Mouse (Mus musculus) hindbrain, embryonic 16.5 days (tissue): ENCODE measurements around the gene Npas4. TPM values are rescaled to one million over a fixed set of nuclear protein-coding genes. Genes with fewer than 3 reads are reported as not detected.

Experiments
- ATAC-seq: fragments of 200-750 bp; cut with Nextera tagmentation; 2 replicates; pipeline ENCODE4 v1.8.0; 2017; ENCODE audit warnings: moderate TSS enrichment, moderate library complexity
- H3K27ac ChIP-seq: fragments of 300-500 bp; sonication (generic); 2 replicates; pipeline ENCODE4 v1.5.1; 2014; ENCODE audit warnings: low read depth, mild to moderate bottlenecking, control low read depth, low read length, moderate library complexity
- H3K27me3 ChIP-seq: fragments of 300-500 bp; sonication (generic); replicated peaks from 2 replicates; pipeline ENCODE4 v1.6.1; 2014; ENCODE audit warnings: low read length; ENCODE audit not compliant: control insufficient read depth, insufficient read depth
- H3K36me3 ChIP-seq: fragments of 300-500 bp; sonication (generic); 2 replicates; pipeline ENCODE4 v1.6.1; 2014; ENCODE audit warnings: mild to moderate bottlenecking, low read length, moderate library complexity, mixed read lengths; ENCODE audit not compliant: control insufficient read depth, insufficient read depth
- H3K4me1 ChIP-seq: fragments of 300-500 bp; sonication (generic); 2 replicates; pipeline ENCODE4 v1.6.1; 2014; ENCODE audit warnings: low read depth, low read length; ENCODE audit not compliant: control insufficient read depth, insufficient read depth
- H3K4me2 ChIP-seq: fragments of 300-500 bp; sonication (generic); 2 replicates; pipeline ENCODE4 v1.6.1; 2014; ENCODE audit warnings: mild to moderate bottlenecking, low read length, control low read depth, moderate library complexity
- H3K4me3 ChIP-seq: fragments of 300-500 bp; sonication (generic); 2 replicates; pipeline ENCODE4 v1.5.1; 2014; ENCODE audit warnings: mild to moderate bottlenecking, low read length, control low read depth, moderate library complexity
- H3K9ac ChIP-seq: fragments of 300-500 bp; sonication (generic); 2 replicates; pipeline ENCODE4 v1.6.1; 2014; ENCODE audit warnings: low read depth, mild to moderate bottlenecking, control low read depth, low read length, moderate library complexity
- H3K9me3 ChIP-seq: fragments of 300-500 bp; sonication (generic); 2 replicates; pipeline ENCODE4 v1.6.1; 2014; ENCODE audit warnings: mild to moderate bottlenecking, low read length, moderate library complexity; ENCODE audit not compliant: control insufficient read depth
- WGBS: fragments of 180-500 bp; shearing (Covaris S2); extraction: QIAGEN DNeasy Blood & Tissue Kit; methylation state at CpG from one replicate; pipeline ENCODE4 v1.1.7; 2014; 5-methylcytosine and 5-hydroxymethylcytosine counted together
- polyA plus RNA-seq: library from polyadenylated mRNA; unstranded; fragments of >200 nt; fragmentation: Nextera tagmentation; extraction: Ambion mirVana; gene quantifications from 2 replicates; pipeline ENCODE4 v1.2.1, GENCODE M21; 2015

The Npas4 gene
- 0.41 and 0.47 TPM in 2 replicates for polyA plus RNA-seq

DNA sequence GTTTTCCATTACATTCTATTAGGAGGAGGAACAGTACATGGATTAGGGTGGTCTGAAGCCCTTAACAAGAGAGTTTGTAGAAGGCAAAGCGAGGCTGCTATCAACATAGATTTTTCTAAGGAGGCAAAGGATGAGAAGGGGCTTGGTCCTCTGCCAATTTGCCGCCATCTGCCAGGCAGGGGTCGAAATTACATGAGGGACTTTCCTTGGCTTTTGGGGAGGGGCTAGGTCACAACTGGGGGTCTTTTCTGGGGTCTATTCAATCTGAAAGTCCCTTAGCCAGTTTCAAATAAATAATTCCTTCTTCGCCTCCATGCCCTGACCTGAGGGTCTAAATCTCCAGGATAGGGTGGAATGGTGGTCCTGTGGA, at the start of gene Npas4:
Npas4 (minus strand) TSS at position 61 of the 370 bp plus-strand sequence.
- H3K4me1 ChIP-seq, result peaks cover 40% of the 10 kb centered on the region
- H3K27ac ChIP-seq, result peak within 1 kb of the TSS; percentile 78
- no peaks in the 10 kb centered on the region for H3K9me3 ChIP-seq
- peak within 1 kb of the TSS; percentile 81 for H3K4me2 ChIP-seq
- ATAC-seq, result no peak
- 19% methylated on average over 4 of the region's 4 CpGs for WGBS
- H3K27me3 ChIP-seq, result peaks cover 18% of the 10 kb centered on the region
- peak within 1 kb of the TSS; percentile 70 for H3K9ac ChIP-seq
- peak within 1 kb of the TSS; percentile 56 for H3K4me3 ChIP-seq
- H3K36me3 ChIP-seq, result no peaks in the 10 kb centered on the region

DNA sequence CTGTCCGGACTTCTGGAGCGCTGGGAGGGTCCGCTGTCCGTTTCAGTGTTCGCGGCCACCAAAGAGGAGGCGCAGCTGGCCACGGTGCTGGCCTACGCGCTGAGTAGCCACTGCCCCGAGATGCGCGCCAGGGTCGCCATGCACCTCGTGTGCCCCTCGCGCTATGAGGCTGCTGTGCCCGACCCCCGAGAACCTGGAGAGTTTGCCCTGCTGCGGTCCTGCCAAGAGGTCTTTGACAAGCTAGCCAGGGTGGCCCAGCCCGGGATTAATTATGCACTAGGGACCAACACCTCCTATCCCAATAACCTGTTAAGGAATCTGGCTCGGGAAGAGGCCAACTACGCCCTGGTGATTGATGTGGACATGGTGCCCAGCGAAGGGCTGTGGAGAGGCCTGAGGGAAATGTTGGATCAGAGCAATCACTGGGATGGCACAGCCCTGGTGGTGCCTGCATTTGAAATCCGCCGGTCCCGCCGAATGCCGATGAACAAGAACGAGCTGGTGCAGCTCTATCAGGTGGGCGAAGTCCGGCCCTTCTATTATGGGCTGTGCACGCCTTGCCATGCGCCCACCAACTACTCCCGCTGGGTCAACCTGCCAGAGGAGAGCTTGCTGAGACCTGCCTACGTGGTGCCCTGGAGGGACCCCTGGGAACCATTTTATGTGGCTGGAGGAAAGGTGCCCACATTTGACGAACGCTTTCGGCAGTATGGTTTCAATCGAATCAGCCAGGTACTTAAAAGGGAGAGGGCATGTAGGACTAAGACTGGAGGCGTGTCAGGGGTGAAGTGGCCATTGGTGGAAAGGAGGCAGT, 49.4 kb upstream of the Npas4 start:
- 12% methylated on average over 41 of the region's 41 CpGs for WGBS
- H3K4me3 ChIP-seq, result peak overlapping the region; percentile 92
- no peaks in the 10 kb centered on the region for H3K27me3 ChIP-seq
- no peaks in the 10 kb centered on the region for H3K9me3 ChIP-seq
- H3K4me2 ChIP-seq, result peak overlapping the region; percentile 96
- H3K9ac ChIP-seq, result peak overlapping the region; percentile 88
- peaks cover 2% of the 10 kb centered on the region; the same call in 1 of the 2 replicates for H3K36me3 ChIP-seq
- H3K4me1 ChIP-seq, result peaks cover 27% of the 10 kb centered on the region
- H3K27ac ChIP-seq, result peak overlapping the region; percentile 87
- ATAC-seq, result peak; percentile 6; the same call in 1 of the 2 replicates

DNA sequence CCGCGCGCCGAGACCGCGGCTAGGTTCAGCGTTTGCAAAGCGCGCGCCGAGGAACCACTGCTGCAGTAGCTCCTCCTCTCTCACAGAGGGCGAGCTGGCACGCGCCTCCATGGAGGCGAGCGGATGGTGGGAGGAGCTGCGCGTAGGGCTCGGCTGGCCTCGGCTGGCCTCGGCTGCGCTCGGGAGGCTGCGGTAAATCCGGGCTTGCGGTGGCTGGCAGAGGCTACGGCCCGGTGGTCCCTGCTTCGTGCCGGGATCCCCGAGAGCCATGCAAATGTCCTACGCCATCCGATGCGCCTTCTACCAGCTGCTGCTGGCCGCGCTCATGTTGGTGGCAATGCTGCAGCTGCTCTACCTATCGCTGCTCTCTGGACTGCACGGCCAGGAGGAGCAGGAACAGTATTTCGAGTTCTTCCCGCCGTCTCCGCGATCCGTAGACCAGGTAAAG, 48.6 kb upstream of the Npas4 start, which contains the start of the genes B4gat1 and AC124502.3:
B4gat1 (plus strand) TSS at position 118 of the 448 bp plus-strand sequence.
AC124502.3 (plus strand) TSS at position 183 of the 448 bp plus-strand sequence.
- Histone ChIP-seq H3K4me3 (peak within 1 kb of the TSS; percentile 92), H3K9ac (peak within 1 kb of the TSS; percentile 88)

DNA sequence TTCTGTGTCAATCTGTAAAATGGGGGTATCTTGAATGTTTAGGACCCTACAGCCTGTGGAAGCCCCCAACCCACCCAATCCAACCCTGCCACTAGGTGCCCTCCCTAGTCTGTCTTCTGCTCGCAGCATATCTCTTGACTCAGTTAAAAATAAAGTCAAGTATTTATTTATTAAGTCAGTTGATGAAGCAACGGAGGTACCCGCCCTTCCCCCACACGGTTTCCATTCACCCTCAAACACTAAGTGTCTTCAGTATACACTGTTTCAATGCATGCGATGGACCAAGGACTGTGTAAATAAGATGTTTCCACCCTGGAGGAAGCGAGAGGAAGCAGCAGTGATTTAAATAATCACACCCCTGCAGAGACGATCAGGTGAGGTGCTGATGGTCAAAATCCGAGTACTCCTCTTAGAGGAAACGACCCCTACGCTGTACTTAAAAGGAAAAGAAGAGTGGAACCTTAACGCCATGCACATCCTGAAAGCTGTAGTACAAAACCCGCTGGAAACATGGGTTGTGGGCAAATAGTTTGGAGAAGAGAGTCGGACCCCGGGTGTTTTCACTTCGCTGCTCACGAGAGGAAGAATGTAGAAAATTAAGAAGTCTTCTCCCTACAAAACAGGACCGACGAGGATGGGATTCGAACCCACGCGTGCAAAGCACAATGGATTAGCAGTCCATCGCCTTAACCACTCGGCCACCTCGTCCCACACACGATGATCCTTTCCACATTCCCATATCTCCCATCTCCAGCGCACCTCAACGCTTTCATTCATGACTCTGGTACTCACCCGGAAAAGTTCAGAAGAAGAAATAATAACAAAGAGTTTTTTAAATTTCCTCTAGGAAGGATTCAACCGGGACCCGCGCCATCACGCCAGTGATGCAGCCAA, 47.8 kb upstream of the Npas4 start:
- Histone ChIP-seq H3K36me3 (no peaks in the 10 kb centered on the region), H3K9me3 (no peaks in the 10 kb centered on the region), H3K4me3 (peak overlapping the region; percentile 92), H3K27ac (peak overlapping the region; percentile 87), H3K4me2 (peak overlapping the region; percentile 96), H3K27me3 (no peaks in the 10 kb centered on the region), H3K9ac (peak overlapping the region; percentile 88), H3K4me1 (peaks cover 27% of the 10 kb centered on the region)
- peak; percentile 55 for ATAC-seq
- 6% methylated on average over 32 of the region's 32 CpGs for WGBS

More for the DNA sequence above, 48.6 kb upstream of the Npas4 start, which contains the start of the genes B4gat1 and AC124502.3:
- H3K4me1 ChIP-seq, result peaks cover 27% of the 10 kb centered on the region
- ATAC-seq, result peak; percentile 93
- H3K9me3 ChIP-seq, result no peaks in the 10 kb centered on the region
- peak within 1 kb of the TSS; percentile 87 for H3K27ac ChIP-seq
- 0% methylated on average over 42 of the region's 44 CpGs for WGBS
- H3K36me3 ChIP-seq, result no peaks in the 10 kb centered on the region; the same call in 1 of the 2 replicates
- no peaks in the 10 kb centered on the region for H3K27me3 ChIP-seq
- peak within 1 kb of the TSS; percentile 96 for H3K4me2 ChIP-seq

DNA sequence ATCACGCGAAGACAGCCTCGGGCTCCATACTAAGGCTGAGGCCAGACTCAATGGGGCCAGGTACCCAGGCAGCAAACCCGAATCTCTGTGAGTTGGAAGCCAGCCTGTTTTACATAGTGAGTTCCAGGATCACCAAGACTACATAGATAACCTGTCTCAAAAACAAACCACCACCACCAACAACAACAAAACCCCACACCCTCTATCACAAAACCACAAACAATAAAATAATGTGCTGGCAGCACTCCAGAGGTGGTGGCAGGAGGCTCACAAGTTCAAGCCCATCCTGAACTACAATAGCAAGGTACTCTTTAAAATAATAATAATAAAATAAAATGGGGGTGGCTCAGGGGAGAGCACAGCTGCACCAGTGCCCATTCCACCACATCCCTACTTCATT, 46.5 kb upstream of the Npas4 start:
- Histone ChIP-seq H3K27ac (no peak overlapping the region), H3K4me1 (peaks cover 21% of the 10 kb centered on the region), H3K4me3 (no peak overlapping the region), H3K9ac (no peak overlapping the region), H3K9me3 (no peaks in the 10 kb centered on the region), H3K36me3 (peaks cover 3% of the 10 kb centered on the region; the same call in 1 of the 2 replicates), H3K4me2 (no peak overlapping the region), H3K27me3 (no peaks in the 10 kb centered on the region)
- ATAC-seq, result no peak
- 90% methylated on average over 4 of the region's 4 CpGs for WGBS

DNA sequence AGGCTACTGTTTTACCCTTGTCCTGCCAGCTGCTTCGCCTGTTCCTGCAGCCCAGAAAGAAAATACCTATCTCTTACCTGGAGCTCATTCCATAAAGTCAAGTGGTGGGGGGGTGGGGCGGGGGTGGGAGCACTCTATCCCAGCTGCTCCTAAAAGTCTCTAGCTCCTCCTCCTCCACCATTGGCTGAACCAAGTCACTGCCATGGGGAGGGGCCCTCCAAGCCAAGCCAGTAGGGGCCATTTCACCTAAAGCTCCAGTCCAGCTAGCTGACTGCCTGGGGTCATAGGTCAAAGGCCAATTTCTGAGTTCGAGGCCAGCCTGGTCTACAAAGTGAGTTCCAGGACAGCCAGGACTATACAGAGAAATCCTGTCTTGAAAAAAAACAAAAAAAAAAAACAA, 42.6 kb upstream of the Npas4 start:
- peaks cover 22% of the 10 kb centered on the region for H3K36me3 ChIP-seq
- peaks cover 2% of the 10 kb centered on the region for H3K4me1 ChIP-seq
- no peaks in the 10 kb centered on the region for H3K9me3 ChIP-seq
- no peak for ATAC-seq
- no peak overlapping the region for H3K9ac ChIP-seq
- H3K4me3 ChIP-seq, result no peak overlapping the region
- no peak overlapping the region for H3K27ac ChIP-seq
- WGBS, result 87% methylated on average over 3 of the region's 3 CpGs
- H3K4me2 ChIP-seq, result no peak overlapping the region
- no peaks in the 10 kb centered on the region for H3K27me3 ChIP-seq

DNA sequence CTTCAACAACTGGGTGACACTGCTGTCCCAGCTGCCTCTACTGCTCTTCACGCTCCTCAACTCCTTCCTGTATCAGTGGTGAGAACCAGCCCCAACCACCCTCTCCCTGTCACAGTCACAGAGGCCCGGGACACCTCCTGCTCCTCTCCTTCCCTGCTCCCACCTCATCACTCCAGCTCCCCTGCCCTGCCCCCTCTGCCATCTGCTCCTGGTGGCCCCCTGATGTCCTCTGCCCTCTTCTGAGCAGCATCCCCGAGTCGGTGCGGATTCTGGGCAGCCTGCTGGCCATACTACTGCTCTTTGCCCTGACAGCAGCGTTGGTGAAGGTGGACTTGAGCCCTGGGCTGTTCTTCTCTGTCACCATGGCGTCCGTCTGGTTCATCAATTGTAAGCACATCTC, 36.0 kb upstream of the Npas4 start:
- Histone ChIP-seq H3K4me3 (no peak overlapping the region), H3K27ac (no peak overlapping the region), H3K27me3 (no peaks in the 10 kb centered on the region), H3K4me2 (no peak overlapping the region), H3K4me1 (peaks cover 3% of the 10 kb centered on the region; the same call in 1 of the 2 replicates), H3K9ac (no peak overlapping the region), H3K9me3 (no peaks in the 10 kb centered on the region), H3K36me3 (peaks cover 18% of the 10 kb centered on the region)
- ATAC-seq, result no peak
- 87% methylated on average over 8 of the region's 8 CpGs for WGBS

DNA sequence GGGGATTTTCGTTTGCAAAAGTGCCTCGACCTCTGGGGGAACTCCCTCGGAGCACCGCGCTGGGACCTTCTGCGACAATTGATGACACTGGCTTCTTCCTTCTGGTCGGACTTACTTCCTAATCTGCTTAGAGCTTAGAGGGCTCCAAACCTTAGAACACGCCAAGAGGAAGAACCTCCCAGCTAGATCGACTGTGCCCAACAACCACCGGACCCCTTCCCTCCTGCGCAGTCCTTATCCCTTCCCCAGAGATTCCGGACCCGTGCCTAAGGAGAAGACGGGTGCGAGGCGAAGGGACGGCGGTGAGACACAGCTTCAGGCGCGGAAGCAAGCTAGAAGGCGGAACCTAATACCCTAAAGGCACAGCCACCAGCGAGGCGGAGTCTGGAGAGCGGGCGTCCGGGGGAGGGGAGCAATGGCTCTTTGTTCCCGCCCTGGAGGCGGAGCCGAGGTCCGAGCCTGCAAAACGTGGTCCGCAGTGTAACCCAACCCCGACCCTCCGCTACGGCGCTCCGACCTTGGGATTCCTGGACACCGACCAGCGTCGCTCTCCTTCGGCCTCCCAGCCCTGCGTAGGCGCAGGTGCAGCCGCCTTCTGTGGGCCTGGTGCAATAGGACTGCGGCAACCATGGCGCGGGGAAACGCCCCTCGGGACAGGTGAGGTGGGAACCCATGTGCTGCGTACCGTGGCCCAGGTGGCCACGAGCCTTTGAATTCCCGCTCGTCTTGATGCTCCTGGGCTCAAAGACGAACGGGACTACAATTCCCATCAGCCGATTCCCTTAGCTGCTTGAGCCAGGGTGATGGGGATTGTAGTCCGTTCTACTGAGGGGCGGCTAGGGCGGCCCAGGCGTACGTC, 33.7 kb upstream of the Npas4 start, which contains the start of gene Slc29a2:
Slc29a2 (plus strand) TSS at position 240 of the 859 bp plus-strand sequence.
- H3K4me1 ChIP-seq, result peaks cover 3% of the 10 kb centered on the region; the same call in 1 of the 2 replicates
- peak; percentile 96 for ATAC-seq
- peak within 1 kb of the TSS; percentile 91 for H3K9ac ChIP-seq
- H3K4me3 ChIP-seq, result peak within 1 kb of the TSS; percentile 86
- no peaks in the 10 kb centered on the region for H3K9me3 ChIP-seq
- H3K4me2 ChIP-seq, result peak within 1 kb of the TSS; percentile 90
- peak within 1 kb of the TSS; percentile 90 for H3K27ac ChIP-seq
- H3K36me3 ChIP-seq, result peaks cover 8% of the 10 kb centered on the region; the same call in 1 of the 2 replicates
- WGBS, result 0% methylated on average over 55 of the region's 62 CpGs
- no peaks in the 10 kb centered on the region for H3K27me3 ChIP-seq
